In the genomic region with DNA sequence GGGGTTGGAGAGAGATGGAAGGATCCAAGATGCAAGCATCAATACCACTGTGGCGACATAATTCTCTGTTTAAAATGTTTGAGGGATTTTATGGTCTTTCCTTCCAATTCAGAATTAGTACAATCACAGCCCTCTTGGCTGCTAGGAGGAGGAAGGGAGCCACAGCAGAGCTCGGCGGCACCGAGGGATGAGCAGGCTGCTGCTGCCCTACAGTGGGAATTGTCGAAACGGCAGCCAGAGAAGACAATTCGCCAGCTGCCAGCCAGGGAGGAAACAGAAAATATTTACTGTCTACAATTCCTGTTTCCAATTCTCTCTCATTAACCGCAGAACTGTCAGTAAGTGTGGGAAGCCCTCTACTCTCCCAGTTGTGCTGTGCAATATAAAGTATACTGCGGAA, we compare ENCODE assay signal across 9 mouse cellular contexts. TPM values are rescaled to one million over a fixed set of nuclear protein-coding genes. Genes with fewer than 3 reads are reported as not detected.
A peak's percentile ranks its signal among the peaks of the same experiment; 100 is the strongest.
DNase-seq lines count a peak whose midpoint lies in the region; ATAC-seq and TF ChIP-seq lines count a peak whose summit lies in the region.
"Had no signal": no experiment of that assay in that cellular context is flagged by ENCODE, and none has a peak within 500 bp of the region (broad histone marks: within the 10 kb centered on the region; RNA-seq: fewer than 3 reads in every experiment).

No protein-coding gene starts in this region.

- H3K9me3 ChIP-seq in forebrain, embryonic 16.5 days (ENCODE audit: control insufficient read depth, low read length), result no peaks in the 10 kb centered on the region
- H3K9me3 ChIP-seq in neural tube, embryonic 15.5 days (replicated peaks), result no peaks in the 10 kb centered on the region
- H3K9me3 ChIP-seq: liver, embryonic 13.5 days had no signal

- no peaks in the 10 kb centered on the region; the same call in 1 of the 2 replicates for H3K27me3 ChIP-seq in cerebellum, adult 2 months (ENCODE audit: control insufficient read depth, insufficient read depth, low read length)
- H3K27me3 ChIP-seq in forebrain, embryonic 16.5 days (replicated peaks; ENCODE audit: control insufficient read depth, insufficient read depth, low read length), result no peaks in the 10 kb centered on the region
- H3K27me3 ChIP-seq in neural tube, embryonic 15.5 days (replicated peaks), result no peaks in the 10 kb centered on the region
- H3K27me3 ChIP-seq: liver, embryonic 13.5 days had no signal

- no peak overlapping the region for H3K4me3 ChIP-seq in cerebellum, adult 2 months (replicated peaks; ENCODE audit: insufficient read depth, low read depth, low read length)
- H3K4me3 ChIP-seq in forebrain, embryonic 16.5 days (replicated peaks; ENCODE audit: low read length), result no peak overlapping the region
- no peak overlapping the region for H3K4me3 ChIP-seq in neural tube, embryonic 15.5 days (replicated peaks)
- H3K4me3 ChIP-seq: liver, embryonic 13.5 days had no signal

- TF ChIP-seq CTCF in cerebellum, adult 2 months (IDR thresholded peaks at IDR 0.05; ENCODE audit: borderline replicate concordance, insufficient read depth, low read depth, low read length), result peak; percentile 79

- no peak overlapping the region for H3K4me2 ChIP-seq in forebrain, embryonic 16.5 days (ENCODE audit: low read length)
- no peak overlapping the region for H3K4me2 ChIP-seq in neural tube, embryonic 15.5 days
- H3K4me2 ChIP-seq: liver, embryonic 13.5 days had no signal

- no peaks in the 10 kb centered on the region for H3K36me3 ChIP-seq in forebrain, embryonic 16.5 days (ENCODE audit: control insufficient read depth, insufficient read depth)
- no peaks in the 10 kb centered on the region for H3K36me3 ChIP-seq in neural tube, embryonic 15.5 days
- H3K36me3 ChIP-seq: liver, embryonic 13.5 days had no signal

- peak; percentile 86 for ATAC-seq in forebrain, embryonic 16.5 days
- peak; percentile 84 for ATAC-seq in neural tube, embryonic 15.5 days (ENCODE audit: low FRiP score)

- WGBS in cerebellum, adult 2 months, result 27% methylated on average over 9 of the region's 9 CpGs
- 34% methylated on average over 9 of the region's 9 CpGs for WGBS in forebrain, embryonic 16.5 days
- 22% methylated on average over 9 of the region's 9 CpGs for WGBS in neural tube, embryonic 15.5 days

- H3K27ac ChIP-seq in cerebellum, adult 2 months (ENCODE audit: insufficient read depth, low read length), result no peak overlapping the region
- no peak overlapping the region for H3K27ac ChIP-seq in forebrain, embryonic 16.5 days (ENCODE audit: low read length)
- 0 out of 2 replicates have a peak overlapping the region, but pooled peaks have one; percentile 28 for H3K27ac ChIP-seq in neural tube, embryonic 15.5 days (replicated peaks)
- H3K27ac ChIP-seq: liver, embryonic 13.5 days had no signal

- no peaks in the 10 kb centered on the region; the same call in 1 of the 2 replicates for H3K4me1 ChIP-seq in cerebellum, adult 2 months (ENCODE audit: control insufficient read depth, insufficient read depth, low read length)
- H3K4me1 ChIP-seq in forebrain, embryonic 16.5 days (replicated peaks; ENCODE audit: control insufficient read depth, insufficient read depth, low read length), result no peaks in the 10 kb centered on the region
- peaks cover 38% of the 10 kb centered on the region for H3K4me1 ChIP-seq in neural tube, embryonic 15.5 days
- H3K4me1 ChIP-seq: liver, embryonic 13.5 days had no signal

- no peak for TF ChIP-seq POLR2A in cerebellum, adult 2 months (IDR thresholded peaks at IDR 0.05; ENCODE audit: borderline replicate concordance, insufficient read depth, low read length)

- H3K9ac ChIP-seq in forebrain, embryonic 16.5 days (replicated peaks; ENCODE audit: low read depth, low read length), result no peak overlapping the region
- no peak overlapping the region for H3K9ac ChIP-seq in neural tube, embryonic 15.5 days (replicated peaks)
- H3K9ac ChIP-seq: liver, embryonic 13.5 days had no signal

- intact Hi-C loops in left cerebral cortex, postnatal 14 days (cut with DNase I), result loop anchor here (2.0 kb wide), 1 partner anchor 490 kb away; no protein-coding TSS in a partner anchor
- intact Hi-C loops in heart, postnatal 36 days (cut with DNase I), result no loop called here

- peak; percentile 47 for DNase-seq in left cerebral cortex, adult 11 months (ENCODE audit: low spot score)
- DNase-seq in left cerebral cortex, adult 8-10 months (ENCODE audit: low spot score in 2 of 2), result no peak
- peak; percentile 36 to 48 for DNase-seq in cerebellum, adult 2 months
- peak; percentile 56 to 74 for DNase-seq in left cerebral cortex, postnatal 14 days (ENCODE audit: low spot score in 2 of 2)
- no peak for DNase-seq in heart, postnatal 36 days
- DNase-seq: liver, embryonic 13.5 days had no signal

RNA-seq across cellular contexts. Expression of gene Cartpt, which starts 58.3 kb away (rescaled TPM):
- 10 to 100 TPM; 22.8 to 26.8 (median 25.4) TPM for total RNA-seq in left cerebral cortex, adult 8-10 months (2022)
- 5.3 and 6.0 TPM in 2 replicates for polyA plus RNA-seq in cerebellum, adult 2 months (2012; rRNA removed)
- polyA plus RNA-seq in forebrain, embryonic 16.5 days (2015; fragmentation: Nextera tagmentation; extraction: Ambion mirVana), result 0.68 and 2.4 TPM in 2 replicates
- 10 to 100 TPM; 42.9 to 43.9 TPM for total RNA-seq in left cerebral cortex, postnatal 14 days (2021)
- 78.6 and 86.7 TPM in 2 replicates for polyA plus RNA-seq in neural tube, embryonic 15.5 days (2015; fragmentation: Nextera tagmentation; extraction: Ambion mirVana)
- not detected for total RNA-seq in heart, postnatal 36 days (2021)
- total RNA-seq: common myeloid progenitor, adult 5-6 weeks had no signal
- polyA plus RNA-seq: liver, embryonic 13.5 days had no signal

Comparison
In these comparisons a context has a peak if more than half of its experiments do, and no peak if none do; other contexts are left out.
1. DNase-seq: peak in left cerebral cortex, adult 11 months (single experiment), cerebellum, adult 2 months (2 of 2) and left cerebral cortex, postnatal 14 days (2 of 2); none in left cerebral cortex, adult 8-10 months (0 of 2) and heart, postnatal 36 days (0 of 2).
2. RNA of gene Cartpt, which starts 58.3 kb away (total RNA-seq): 42.9 to 43.9 TPM in left cerebral cortex, postnatal 14 days and 22.8 to 26.8 TPM in left cerebral cortex, adult 8-10 months; not detected in heart, postnatal 36 days; every median in the first group is over 10 times any median in the second.